Mouse (Mus musculus) adrenal gland, adult 8-10 months (tissue): Measurements from ENCODE around the gene Cdc25b. TPM values are rescaled to one million over a fixed set of nuclear protein-coding genes. Genes with fewer than 3 reads are reported as not detected.

ENCODE experiments used
- DNase-seq: peaks from one replicate; pipeline ENCODE4 v3.0.0; 2022
- total RNA-seq, 4 experiments: library from RNA; stranded (reverse); gene quantifications; 2 replicates each; pipeline ENCODE4 v1.2.4; 2022

Gene Cdc25b
- total RNA-seq, 4 experiments from 2014 or later: 4.5 to 9.4 (median 6.3) TPM

- DNase-seq: no peak
These were observed 45.8 kb downstream of the Cdc25b start for GRCm38 (mm10) chr2:131232558-131232957.

GRCm38 (mm10) chr2:131233307-131234126, 46.8 kb downstream of the Cdc25b start, which contains the start of gene Mavs:
Mavs (plus strand) TSS chr2:131234063.
- DNase-seq: peak; percentile 96

GRCm38 (mm10) chr2:131234127-131234650, 47.4 kb downstream of the Cdc25b start:
- no peak for DNase-seq

GRCm38 (mm10) chr2:131234970-131235635, 48.4 kb downstream of the Cdc25b start:
- DNase-seq: no peak

GRCm38 (mm10) chr2:131242180-131242579, 55.4 kb downstream of the Cdc25b start:
- no peak for DNase-seq

- DNase-seq: no peak
These were observed 56.2 kb downstream of the Cdc25b start for GRCm38 (mm10) chr2:131242929-131243328.

Other genes with a start within 250 kb of the Cdc25b start
- 1 to 10 TPM; 5.6 to 7.2 (median 6.3) TPM for gene Gfra4, start 143.9 kb upstream of the Cdc25b start, total RNA-seq
- gene Adam33, start 123.1 kb upstream of the Cdc25b start, total RNA-seq: 1 to 10 TPM; 2.0 to 4.2 (median 3.6) TPM
- 1 to 10 TPM; 5.1 to 6.4 (median 6.3) TPM for gene Siglec1, start 100.2 kb upstream of the Cdc25b start, total RNA-seq
- gene Hspa12b, start 59.7 kb upstream of the Cdc25b start, total RNA-seq: 10 to 100 TPM in 2 of 4 experiments, 1 to 10 TPM in 2; 8.1 to 16.8 (median 10.4) TPM
- gene Gm11037, start 53.5 kb upstream of the Cdc25b start, total RNA-seq: not detected
- 10 to 100 TPM; 32.2 to 68.7 (median 53.9) TPM for gene 1700037H04Rik, start 26.9 kb upstream of the Cdc25b start, total RNA-seq
- gene Cenpb, start 6.9 kb upstream of the Cdc25b start, total RNA-seq: 10 to 100 TPM; 63.5 to 76.9 (median 73.5) TPM
- 1 to 10 TPM; 4.0 to 6.4 (median 5.1) TPM for gene Spef1, start 333 bp downstream of the Cdc25b start, total RNA-seq
- gene Ap5s1, start 20.1 kb downstream of the Cdc25b start, total RNA-seq: 10 to 100 TPM; 24.4 to 29.0 (median 26.6) TPM
- 10 to 100 TPM; 45.2 to 50.0 (median 46.1) TPM for gene Mavs, start 47.1 kb downstream of the Cdc25b start, total RNA-seq
- gene Pank2, start 75.5 kb downstream of the Cdc25b start, total RNA-seq: 10 to 100 TPM; 49.0 to 61.9 (median 53.7) TPM
- gene Rnf24, start 165.9 kb downstream of the Cdc25b start, total RNA-seq: 10 to 100 TPM in 2 of 4 experiments, 1 to 10 TPM in 2; 6.2 to 16.7 (median 11.0) TPM